Mouse (Mus musculus) skeletal muscle tissue, postnatal 0 days (tissue): ENCODE data around the gene Lbp. TPM values are rescaled to one million over a fixed set of nuclear protein-coding genes. Genes with fewer than 3 reads are reported as not detected.

ENCODE experiments used
- polyA plus RNA-seq: library from polyadenylated mRNA; unstranded; fragments of >200 nt; fragmentation: Nextera tagmentation; extraction: Ambion mirVana; gene quantifications from 2 replicates; pipeline ENCODE4 v1.2.1, GENCODE M21; 2015

The Lbp gene
- polyA plus RNA-seq, result 6.0 and 9.7 TPM in 2 replicates

GRCm38 (mm10) chr2:158305948-158306695, at the start of gene Lbp:
Gene Lbp, plus strand, starts transcription at chr2:158306493.

GRCm38 (mm10) chr2:158258005-158258418, 48.3 kb upstream of the Lbp start, which contains the start of gene Bpi:
Gene Bpi, plus strand, starts transcription at chr2:158258094.

GRCm38 (mm10) chr2:158375443-158376122, 69.3 kb downstream of the Lbp start, which contains the start of gene Snhg11:
Gene Snhg11, plus strand, starts transcription at chr2:158375638.

Other genes with a start within 250 kb of the Lbp start
- gene Tgm2, start 160.1 kb upstream of the Lbp start, polyA plus RNA-seq, result 75.5 and 78.5 TPM in 2 replicates
- 1.1 and 1.4 TPM in 2 replicates for gene D630003M21Rik, start 77.3 kb upstream of the Lbp start, polyA plus RNA-seq
- gene Bpi, start 48.4 kb upstream of the Lbp start, polyA plus RNA-seq, result not detected in 2 replicates
- 0.10 and 1.8 TPM in 2 replicates for gene Snhg11, start 69.1 kb downstream of the Lbp start, polyA plus RNA-seq
- 7.6 and 7.9 TPM in 2 replicates for gene Ralgapb, start 103.4 kb downstream of the Lbp start, polyA plus RNA-seq
- gene Adig, start 196.1 kb downstream of the Lbp start, polyA plus RNA-seq, result 6.7 and 84.5 TPM in 2 replicates
- gene Arhgap40, start 206.3 kb downstream of the Lbp start, polyA plus RNA-seq, result 0.54 TPM in 1 of 2 replicates, not detected in the other